Mouse (Mus musculus): ENCODE measurements around the gene Tbce. TPM values are rescaled to one million over a fixed set of nuclear protein-coding genes. Genes with fewer than 3 reads are reported as not detected.
A peak's percentile ranks its signal among the peaks of the same experiment; 100 is the strongest.

The Tbce gene
- polyA plus RNA-seq, 1 experiment, result 143 TPM

- no peak for DNase-seq (ENCODE audit: low read depth)
- TF ChIP-seq POLR2A (IDR thresholded peaks at IDR 0.05; ENCODE audit: borderline replicate concordance, extremely low read depth, insufficient read depth, insufficient read length, poor library complexity, severe bottlenecking), result no peak
- TF ChIP-seq CTCF (IDR thresholded peaks at IDR 0.05; ENCODE audit: borderline replicate concordance, extremely low read depth, insufficient read depth, insufficient read length), result no peak
Measured at GRCm38 (mm10) chr13:13961046-13961445, 78.4 kb downstream of the Tbce start.

- DNase-seq (ENCODE audit: low read depth), result no peak
- TF ChIP-seq CTCF (IDR thresholded peaks at IDR 0.05; ENCODE audit: borderline replicate concordance, extremely low read depth, insufficient read depth, insufficient read length) (no peak), POLR2A (IDR thresholded peaks at IDR 0.05; ENCODE audit: borderline replicate concordance, extremely low read depth, insufficient read depth, insufficient read length, poor library complexity, severe bottlenecking) (no peak)
Measured at GRCm38 (mm10) chr13:13960211-13960610, 79.2 kb downstream of the Tbce start.

GRCm38 (mm10) chr13:13956686-13957085 is 82.8 kb downstream of the Tbce start:
- no peak for DNase-seq (ENCODE audit: low read depth)
- TF ChIP-seq CTCF (IDR thresholded peaks at IDR 0.05; ENCODE audit: borderline replicate concordance, extremely low read depth, insufficient read depth, insufficient read length), result no peak
- no peak for TF ChIP-seq POLR2A (IDR thresholded peaks at IDR 0.05; ENCODE audit: borderline replicate concordance, extremely low read depth, insufficient read depth, insufficient read length, poor library complexity, severe bottlenecking)

GRCm38 (mm10) chr13:13954931-13955330 is 84.5 kb downstream of the Tbce start:
- no peak for DNase-seq (ENCODE audit: low read depth)
- TF ChIP-seq POLR2A (IDR thresholded peaks at IDR 0.05; ENCODE audit: borderline replicate concordance, extremely low read depth, insufficient read depth, insufficient read length, poor library complexity, severe bottlenecking) (no peak), CTCF (IDR thresholded peaks at IDR 0.05; ENCODE audit: borderline replicate concordance, extremely low read depth, insufficient read depth, insufficient read length) (no peak)

- TF ChIP-seq CTCF (IDR thresholded peaks at IDR 0.05; ENCODE audit: borderline replicate concordance, extremely low read depth, insufficient read depth, insufficient read length) (no peak), POLR2A (IDR thresholded peaks at IDR 0.05; ENCODE audit: borderline replicate concordance, extremely low read depth, insufficient read depth, insufficient read length, poor library complexity, severe bottlenecking) (peak; percentile 75)
- peak; percentile 100 for DNase-seq (ENCODE audit: low read depth)
Measured at GRCm38 (mm10) chr13:13953874-13954832, 85.3 kb downstream of the Tbce start, which contains the start of gene B3galnt2. TSS of gene B3galnt2 (plus strand) at chr13:13954469.

Other genes starting within 250 kb of the Tbce start
- gene B3galnt2, start 85.2 kb downstream of the Tbce start, polyA plus RNA-seq (2012; rRNA removed), result 29.0 and 35.2 TPM in 2 replicates
- 27.1 and 32.2 TPM in 2 replicates for gene Arid4b, start 23.6 kb upstream of the Tbce start, polyA plus RNA-seq (2012; rRNA removed)
- gene Ggps1, start 23.9 kb upstream of the Tbce start, polyA plus RNA-seq (2012; rRNA removed), result 40.2 and 43.3 TPM in 2 replicates